Mouse (Mus musculus) midbrain, embryonic 16.5 days (tissue): ENCODE measurements around the gene Dgcr2. TPM values are rescaled to one million over a fixed set of nuclear protein-coding genes. Genes with fewer than 3 reads are reported as not detected.
A peak's percentile ranks its signal among the peaks of the same experiment; 100 is the strongest.

Experiments used
- ATAC-seq: fragments of 200-750 bp; cut with Nextera tagmentation; 2 replicates; pipeline ENCODE4 v1.8.0; 2017; ENCODE audit warnings: moderate TSS enrichment
- H3K27ac ChIP-seq: fragments of 300-500 bp; sonication (generic); 2 replicates; pipeline ENCODE4 v1.5.1; 2014; ENCODE audit warnings: mild to moderate bottlenecking, low read length, mixed read lengths
- H3K27me3 ChIP-seq: fragments of 300-500 bp; sonication (generic); 2 replicates; pipeline ENCODE4 v1.6.1; 2014; ENCODE audit warnings: low read depth, low read length, mixed read lengths; ENCODE audit not compliant: control insufficient read depth, insufficient read depth
- H3K36me3 ChIP-seq: fragments of 300-500 bp; sonication (generic); 2 replicates; pipeline ENCODE4 v1.6.1; 2014; ENCODE audit warnings: mild to moderate bottlenecking, low read length, moderate library complexity, mixed read lengths; ENCODE audit not compliant: control insufficient read depth, insufficient read depth
- H3K4me1 ChIP-seq: fragments of 300-500 bp; sonication (generic); 2 replicates; pipeline ENCODE4 v1.6.1; 2014; ENCODE audit warnings: mild to moderate bottlenecking, low read length, mixed read lengths; ENCODE audit not compliant: control insufficient read depth, insufficient read depth
- H3K4me2 ChIP-seq: fragments of 300-500 bp; sonication (generic); 2 replicates; pipeline ENCODE4 v1.6.1; 2014; ENCODE audit warnings: mild to moderate bottlenecking, low read length, mixed read lengths
- H3K4me3 ChIP-seq: fragments of 300-500 bp; sonication (generic); 2 replicates; pipeline ENCODE4 v1.5.1; 2014; ENCODE audit warnings: low read depth, mild to moderate bottlenecking, low read length, moderate library complexity, mixed read lengths
- H3K9ac ChIP-seq: fragments of 300-500 bp; sonication (generic); 2 replicates; pipeline ENCODE4 v1.6.1; 2014; ENCODE audit warnings: low read depth, low read length, mixed read lengths
- H3K9me3 ChIP-seq: fragments of 300-500 bp; sonication (generic); replicated peaks from 2 replicates; pipeline ENCODE4 v1.6.1; 2014; ENCODE audit warnings: mild to moderate bottlenecking, low read length, mixed read lengths; ENCODE audit not compliant: control insufficient read depth, poor library complexity, severe bottlenecking
- whole genome bisulfite sequencing: fragments of 180-500 bp; shearing (Covaris S2); extraction: QIAGEN DNeasy Blood & Tissue Kit; methylation state at CpG from one replicate; pipeline ENCODE4 v1.1.7; 2014; 5-methylcytosine and 5-hydroxymethylcytosine counted together
- polyA plus RNA-seq: library from polyadenylated mRNA; unstranded; fragments of >200 nt; fragmentation: Nextera tagmentation; extraction: Ambion mirVana; gene quantifications from 2 replicates; pipeline ENCODE4 v1.2.1, GENCODE M21; 2015

Gene Dgcr2
- polyA plus RNA-seq, 1 experiment from 2014 or later: 108 TPM

- ATAC-seq: no peak
- 75% methylated on average over 6 of the region's 6 CpGs for WGBS
Measured at GRCm38 (mm10) chr16:17865770-17866169, 32.6 kb downstream of the Dgcr2 start.

GRCm38 (mm10) chr16:17865293-17865692 is 33.1 kb downstream of the Dgcr2 start:
- Histone ChIP-seq H3K27ac (no peak overlapping the region), H3K9ac (no peak overlapping the region), H3K4me1 (0 out of 2 replicates have a peak, but pooled peaks cover 6% of the 10 kb centered on the region), H3K4me3 (no peak overlapping the region), H3K9me3 (no peaks in the 10 kb centered on the region), H3K36me3 (peaks cover 4% of the 10 kb centered on the region), H3K4me2 (no peak overlapping the region), H3K27me3 (no peaks in the 10 kb centered on the region)
- ATAC-seq: no peak
- 95% methylated on average over 2 of the region's 2 CpGs for WGBS

More at GRCm38 (mm10) chr16:17865770-17866169, 32.6 kb downstream of the Dgcr2 start:
- H3K27me3 ChIP-seq: no peaks in the 10 kb centered on the region
- peaks cover 6% of the 10 kb centered on the region for H3K36me3 ChIP-seq
- H3K9ac ChIP-seq: no peak overlapping the region
- no peak overlapping the region for H3K4me2 ChIP-seq
- 0 out of 2 replicates have a peak, but pooled peaks cover 6% of the 10 kb centered on the region for H3K4me1 ChIP-seq
- no peak overlapping the region for H3K4me3 ChIP-seq
- no peaks in the 10 kb centered on the region for H3K9me3 ChIP-seq
- no peak overlapping the region for H3K27ac ChIP-seq

- Histone ChIP-seq H3K9me3 (no peaks in the 10 kb centered on the region), H3K4me2 (no peak overlapping the region), H3K4me1 (0 out of 2 replicates have a peak, but pooled peaks cover 6% of the 10 kb centered on the region)
Measured at GRCm38 (mm10) chr16:17858592-17858991, 39.8 kb downstream of the Dgcr2 start.

GRCm38 (mm10) chr16:17857157-17857556 is 41.2 kb downstream of the Dgcr2 start:
- Histone ChIP-seq H3K4me2 (no peak overlapping the region), H3K4me1 (0 out of 2 replicates have a peak, but pooled peaks cover 3% of the 10 kb centered on the region), H3K27ac (no peak overlapping the region), H3K36me3 (peaks cover 31% of the 10 kb centered on the region), H3K27me3 (no peaks in the 10 kb centered on the region), H3K9me3 (no peaks in the 10 kb centered on the region), H3K4me3 (no peak overlapping the region), H3K9ac (no peak overlapping the region)
- 91% methylated on average over 7 of the region's 7 CpGs for WGBS
- ATAC-seq: no peak

More at GRCm38 (mm10) chr16:17858592-17858991, 39.8 kb downstream of the Dgcr2 start:
- H3K27me3 ChIP-seq: no peaks in the 10 kb centered on the region
- peaks cover 25% of the 10 kb centered on the region for H3K36me3 ChIP-seq
- no peak overlapping the region for H3K27ac ChIP-seq
- no peak overlapping the region for H3K4me3 ChIP-seq
- H3K9ac ChIP-seq: no peak overlapping the region
- no peak for ATAC-seq

GRCm38 (mm10) chr16:17853263-17853662 is 45.1 kb downstream of the Dgcr2 start:
- no peak overlapping the region for H3K4me3 ChIP-seq
- WGBS: 88% methylated on average over 2 of the region's 2 CpGs
- H3K9ac ChIP-seq: no peak overlapping the region
- H3K9me3 ChIP-seq: no peaks in the 10 kb centered on the region
- peaks cover 33% of the 10 kb centered on the region for H3K36me3 ChIP-seq
- ATAC-seq: no peak
- no peak overlapping the region for H3K4me2 ChIP-seq
- no peak overlapping the region for H3K27ac ChIP-seq
- H3K4me1 ChIP-seq: no peaks in the 10 kb centered on the region
- H3K27me3 ChIP-seq: no peaks in the 10 kb centered on the region

- no peaks in the 10 kb centered on the region for H3K4me1 ChIP-seq
- H3K4me3 ChIP-seq: no peak overlapping the region
- no peak overlapping the region for H3K27ac ChIP-seq
- H3K27me3 ChIP-seq: no peaks in the 10 kb centered on the region
- ATAC-seq: no peak
- peaks cover 31% of the 10 kb centered on the region for H3K36me3 ChIP-seq
- H3K9ac ChIP-seq: no peak overlapping the region
- H3K9me3 ChIP-seq: no peaks in the 10 kb centered on the region
- no peak overlapping the region for H3K4me2 ChIP-seq
- WGBS: 98% methylated on average over 1 of the region's 1 CpGs
Measured at GRCm38 (mm10) chr16:17851860-17852259, 46.5 kb downstream of the Dgcr2 start.

GRCm38 (mm10) chr16:17851331-17851730 is 47.0 kb downstream of the Dgcr2 start:
- H3K4me2 ChIP-seq: no peak overlapping the region
- H3K4me3 ChIP-seq: no peak overlapping the region
- H3K36me3 ChIP-seq: peaks cover 28% of the 10 kb centered on the region
- H3K9me3 ChIP-seq: no peaks in the 10 kb centered on the region
- no peaks in the 10 kb centered on the region for H3K27me3 ChIP-seq
- H3K9ac ChIP-seq: no peak overlapping the region
- no peak overlapping the region for H3K27ac ChIP-seq
- no peak for ATAC-seq
- H3K4me1 ChIP-seq: no peaks in the 10 kb centered on the region
- 96% methylated on average over 5 of the region's 5 CpGs for WGBS

GRCm38 (mm10) chr16:17849486-17849885 is 48.9 kb downstream of the Dgcr2 start:
- no peaks in the 10 kb centered on the region for H3K4me1 ChIP-seq
- H3K27me3 ChIP-seq: no peaks in the 10 kb centered on the region
- H3K27ac ChIP-seq: no peak overlapping the region
- peaks cover 36% of the 10 kb centered on the region for H3K36me3 ChIP-seq
- no peaks in the 10 kb centered on the region for H3K9me3 ChIP-seq
- 89% methylated on average over 6 of the region's 6 CpGs for WGBS
- 0 out of 2 replicates have a peak, but pooled peaks have one; percentile 40 for ATAC-seq
- H3K4me2 ChIP-seq: no peak overlapping the region
- no peak overlapping the region for H3K4me3 ChIP-seq
- no peak overlapping the region for H3K9ac ChIP-seq

- peaks cover 34% of the 10 kb centered on the region for H3K36me3 ChIP-seq
- peak; percentile 68 for ATAC-seq
- H3K9me3 ChIP-seq: no peaks in the 10 kb centered on the region
- peak overlapping the region; percentile 59 for H3K27ac ChIP-seq
- H3K4me1 ChIP-seq: no peaks in the 10 kb centered on the region
- 23% methylated on average over 1 of the region's 1 CpGs for WGBS
- no peaks in the 10 kb centered on the region for H3K27me3 ChIP-seq
- H3K9ac ChIP-seq: 0 out of 2 replicates have a peak overlapping the region, but pooled peaks have one; percentile 18
- H3K4me3 ChIP-seq: no peak overlapping the region
- H3K4me2 ChIP-seq: no peak overlapping the region
Measured at GRCm38 (mm10) chr16:17848928-17849327, 49.4 kb downstream of the Dgcr2 start.
